Mouse (Mus musculus): ENCODE results near the gene Ly6g6e.

DNA sequence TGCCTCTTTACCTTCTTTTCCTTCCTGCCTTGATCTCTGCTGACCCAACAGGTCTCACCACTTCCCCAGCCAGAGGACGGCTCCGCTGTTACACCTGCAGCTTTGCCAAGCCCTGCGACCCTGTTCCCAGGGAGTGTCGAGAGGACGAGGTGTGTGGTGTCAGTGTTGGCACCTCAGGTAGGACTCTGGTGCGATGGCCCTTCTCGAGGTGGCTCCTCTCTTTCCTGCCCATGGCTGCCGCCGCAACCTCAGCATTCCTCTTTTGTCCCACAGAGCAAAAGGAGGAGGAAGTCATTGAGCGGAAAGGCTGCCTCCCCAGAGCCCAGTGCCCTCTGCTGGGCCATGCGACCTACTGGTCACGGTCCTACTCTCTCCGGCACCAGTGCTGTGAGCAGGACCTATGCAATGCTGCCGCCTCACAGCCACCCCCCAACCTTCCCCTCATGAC is 1.1 kb downstream of the Ly6g6e start, which contains the start of gene Ly6g6d:
- peak; percentile 27; the same call in 1 of the 2 replicates for TF ChIP-seq POLR2A (IDR thresholded peaks at IDR 0.05; ENCODE audit: borderline replicate concordance, insufficient read depth, low read length)
- peak; percentile 46; the same call in 1 of the 2 replicates for TF ChIP-seq CTCF (IDR thresholded peaks at IDR 0.05; ENCODE audit: borderline replicate concordance, insufficient read depth, low read depth, low read length)

Measured in cerebellum, adult 2 months (tissue).